Mouse (Mus musculus): ENCODE results near the gene Plxnb3.
A peak's percentile ranks its signal among the peaks of the same experiment; 100 is the strongest.

Gene Plxnb3

GRCm38 (mm10) chrX:73785666-73786065, 28.8 kb downstream of the Plxnb3 start:
- no peak for ATAC-seq (ENCODE audit: low TSS enrichment)

- peak; percentile 91 for ATAC-seq (ENCODE audit: low TSS enrichment)
Measured at GRCm38 (mm10) chrX:73786364-73787224, 29.7 kb downstream of the Plxnb3 start, which contains the start of the genes Idh3g and Ssr4. Idh3g (minus strand) TSS chrX:73786897. Ssr4 (plus strand) TSS chrX:73787028.

- no peak; the same call in 1 of the 2 replicates for ATAC-seq (ENCODE audit: low TSS enrichment)
Measured at GRCm38 (mm10) chrX:73787225-73787558, 30.3 kb downstream of the Plxnb3 start.

- ATAC-seq (ENCODE audit: low TSS enrichment), result no peak
Measured at GRCm38 (mm10) chrX:73788501-73788900, 31.6 kb downstream of the Plxnb3 start.

- ATAC-seq (ENCODE audit: low TSS enrichment), result no peak
Measured at GRCm38 (mm10) chrX:73793039-73793438, 36.1 kb downstream of the Plxnb3 start.

GRCm38 (mm10) chrX:73793505-73793904, 36.6 kb downstream of the Plxnb3 start:
- ATAC-seq (ENCODE audit: low TSS enrichment), result no peak

- no peak for ATAC-seq (ENCODE audit: low TSS enrichment)
Measured at GRCm38 (mm10) chrX:73797511-73797910, 40.6 kb downstream of the Plxnb3 start.

GRCm38 (mm10) chrX:73798502-73798901, 41.6 kb downstream of the Plxnb3 start:
- peak; percentile 58 for ATAC-seq (ENCODE audit: low TSS enrichment)

GRCm38 (mm10) chrX:73805814-73806213, 48.9 kb downstream of the Plxnb3 start:
- peak; percentile 88 for ATAC-seq (ENCODE audit: low TSS enrichment)

- peak; percentile 64; the same call in 1 of the 2 replicates for ATAC-seq (ENCODE audit: low TSS enrichment)
Measured at GRCm38 (mm10) chrX:73815072-73815471, 58.2 kb downstream of the Plxnb3 start.

GRCm38 (mm10) chrX:73816596-73817314, 59.9 kb downstream of the Plxnb3 start:
- no peak for ATAC-seq (ENCODE audit: low TSS enrichment)
